Mouse (Mus musculus) CD4-positive naive resting alpha-beta T cell, adult 57 days (primary cell): ENCODE data around the gene Olfr983. TPM values are rescaled to one million over a fixed set of nuclear protein-coding genes. Genes with fewer than 3 reads are reported as not detected.

Experiments
- total RNA-seq: library from RNA; stranded (reverse); gene quantifications from one replicate; pipeline ENCODE4 v1.2.4, GENCODE M21; 2023

Olfr983 gene
- not detected for total RNA-seq

GRCm38 (mm10) chr9:40093495-40093894, at the start of gene Olfr983:
TSS of gene Olfr983 (minus strand) at chr9:40093595.

DNA sequence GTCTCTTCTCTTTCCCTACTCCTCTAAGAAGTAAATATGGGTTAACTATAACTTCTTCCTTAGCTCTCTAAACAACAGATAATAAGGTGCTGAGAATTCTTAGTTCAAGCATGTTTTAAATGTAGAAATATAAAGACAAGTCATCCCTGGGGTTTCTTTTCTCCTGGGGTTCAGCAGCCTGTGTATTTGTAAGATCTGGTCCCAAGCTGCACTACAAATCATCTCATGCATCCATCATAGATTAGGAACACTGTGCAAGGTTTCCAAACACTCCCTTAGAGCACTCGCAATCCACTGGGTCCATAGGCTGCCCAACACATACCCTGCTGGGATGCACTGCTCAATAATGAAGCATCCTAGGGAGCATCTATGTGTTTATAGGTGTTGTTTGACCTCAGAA, 36.7 kb upstream of the Olfr983 start, which contains the start of gene Olfr985:
Olfr985 (minus strand) TSS at position 101 of the 400 bp plus-strand sequence.

GRCm38 (mm10) chr9:40114106-40114505, 20.7 kb upstream of the Olfr983 start, which contains the start of gene Olfr984:
TSS of gene Olfr984 (minus strand) at chr9:40114206.

GRCm38 (mm10) chr9:40073529-40073928, 19.9 kb downstream of the Olfr983 start, which contains the start of gene Olfr982:
TSS of gene Olfr982 (plus strand) at chr9:40073829.

Other genes with a start within 250 kb of the Olfr983 start
- not detected for gene Olfr972, start 227.2 kb downstream of the Olfr983 start, total RNA-seq
- gene Olfr229, start 186.3 kb downstream of the Olfr983 start, total RNA-seq, result not detected
- gene Olfr974, start 156.1 kb downstream of the Olfr983 start, total RNA-seq, result not detected
- not detected for gene Olfr975, start 141.5 kb downstream of the Olfr983 start, total RNA-seq
- not detected for gene Olfr976, start 132.5 kb downstream of the Olfr983 start, total RNA-seq
- not detected for gene Olfr978, start 101.5 kb downstream of the Olfr983 start, total RNA-seq
- not detected for gene Olfr979, start 90.1 kb downstream of the Olfr983 start, total RNA-seq
- gene Olfr980, start 84.0 kb downstream of the Olfr983 start, total RNA-seq, result not detected
- gene Olfr981, start 72.1 kb downstream of the Olfr983 start, total RNA-seq, result not detected
- not detected for gene Olfr982, start 19.8 kb downstream of the Olfr983 start, total RNA-seq
- gene Olfr984, start 20.6 kb upstream of the Olfr983 start, total RNA-seq, result not detected
- not detected for gene Olfr985, start 36.6 kb upstream of the Olfr983 start, total RNA-seq
- not detected for gene Tmem225, start 54.5 kb upstream of the Olfr983 start, total RNA-seq
- not detected for gene Olfr986, start 87.3 kb upstream of the Olfr983 start, total RNA-seq
- gene Zfp202, start 98.7 kb upstream of the Olfr983 start, total RNA-seq, result 1.5 TPM
- gene Scn3b, start 175.6 kb upstream of the Olfr983 start, total RNA-seq, result not detected